Mouse (Mus musculus) CD4-positive helper T cell, adult 2 months (primary cell): ENCODE measurements around the gene Atmin.

Experiments
- DNase-seq: peaks from one replicate; pipeline ENCODE4 v3.0.0-alpha.2; 2012; ENCODE audit warnings: low read depth, missing footprints, low spot score

Atmin gene

DNA sequence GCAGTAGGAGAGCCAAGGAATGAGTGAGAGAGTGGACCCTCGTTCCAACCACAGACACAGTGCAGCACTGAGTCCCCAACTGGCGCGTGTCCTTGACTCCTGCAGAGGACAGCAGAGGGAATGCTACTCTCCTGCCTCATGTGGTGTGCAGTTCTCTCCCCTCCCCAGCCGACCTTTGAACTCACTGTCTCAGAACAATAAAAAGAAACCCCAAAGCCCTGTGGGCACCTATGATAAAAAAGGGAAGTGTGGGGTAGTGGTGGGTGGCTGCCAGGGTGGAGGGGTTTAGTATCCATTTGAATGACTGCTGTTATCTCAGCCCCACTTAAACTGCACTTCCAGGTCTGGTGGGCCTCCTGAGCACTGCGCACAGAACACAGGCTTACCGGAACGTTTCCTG, 4.4 kb downstream of the Atmin start:
- DNase-seq = no peak

DNA sequence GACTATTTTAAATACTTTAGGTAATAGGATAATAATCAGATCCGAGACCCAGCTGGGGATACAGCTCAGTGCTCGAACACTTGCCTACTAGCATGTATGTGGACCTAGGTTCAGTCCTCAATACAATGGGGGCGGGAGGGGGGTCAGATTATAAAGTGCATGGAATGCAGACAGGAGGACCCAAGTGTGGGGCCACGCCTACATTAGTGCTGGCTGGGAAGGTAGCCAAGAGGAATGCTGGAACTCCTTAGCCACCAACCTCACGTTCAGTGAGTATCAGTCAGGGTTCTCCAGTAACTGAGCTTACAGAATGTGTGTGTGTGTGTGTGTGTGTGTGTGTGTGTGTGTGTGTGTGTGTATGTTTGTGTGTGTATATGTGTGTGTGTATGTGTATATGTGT, 8.2 kb downstream of the Atmin start:
- no peak for DNase-seq

DNA sequence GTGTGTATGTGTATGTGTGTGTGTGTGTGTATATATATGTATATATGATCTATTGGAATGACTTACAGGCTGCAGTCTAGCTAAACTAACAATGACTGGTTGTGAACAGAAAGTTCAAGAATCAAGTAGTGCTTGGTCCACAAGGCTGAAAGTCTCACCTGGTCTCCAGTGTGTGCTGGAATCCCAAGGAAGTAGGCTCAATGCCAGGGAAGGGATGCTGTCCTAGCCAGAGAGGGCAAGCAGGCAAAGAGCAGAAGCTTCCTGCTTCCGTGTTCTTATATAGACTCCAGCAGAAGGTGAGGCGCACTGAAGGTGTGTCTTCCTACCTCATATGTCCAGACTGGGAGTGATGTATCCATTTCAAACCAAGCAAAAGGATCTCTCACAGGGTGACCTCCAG, 8.6 kb downstream of the Atmin start:
- no peak for DNase-seq

DNA sequence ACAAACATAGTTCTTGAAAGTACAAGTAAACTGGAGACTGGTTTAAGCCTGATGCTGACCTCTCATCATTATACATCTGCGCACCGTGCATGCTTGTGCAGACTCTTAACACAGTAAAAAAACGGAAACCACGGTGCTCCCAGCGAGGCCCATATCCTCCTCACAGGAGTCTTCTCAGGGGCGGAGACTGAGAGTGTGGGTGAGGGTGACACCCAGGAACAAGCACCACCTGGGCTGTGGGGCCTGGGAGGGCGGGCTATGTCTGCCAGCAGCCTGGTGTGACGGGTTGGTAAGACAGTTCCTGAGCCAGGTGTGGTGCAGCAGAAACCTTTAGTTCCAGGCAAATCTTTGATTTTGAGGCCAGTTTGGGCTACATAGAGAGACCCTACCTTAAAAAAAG, 9.2 kb downstream of the Atmin start:
- peak; percentile 81 for DNase-seq

DNA sequence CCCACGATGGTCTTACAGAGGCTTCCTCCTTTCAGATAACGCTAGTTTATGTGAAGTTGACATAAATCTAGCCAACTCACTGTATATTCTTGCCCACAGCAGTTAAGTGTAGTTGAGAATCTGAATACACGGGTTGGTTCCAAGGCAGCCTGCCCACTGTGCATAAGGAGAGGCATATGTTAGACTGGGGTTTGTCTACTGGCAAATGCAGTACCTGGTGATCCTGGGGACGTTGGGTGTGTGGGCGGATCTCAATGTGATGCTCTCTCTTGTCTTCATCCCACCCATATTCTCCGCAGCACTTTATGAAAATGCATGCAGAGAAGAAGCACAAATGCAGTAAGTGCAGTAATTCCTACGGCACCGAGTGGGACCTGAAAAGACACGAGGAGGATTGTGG, 11.2 kb downstream of the Atmin start:
- DNase-seq = no peak

DNA sequence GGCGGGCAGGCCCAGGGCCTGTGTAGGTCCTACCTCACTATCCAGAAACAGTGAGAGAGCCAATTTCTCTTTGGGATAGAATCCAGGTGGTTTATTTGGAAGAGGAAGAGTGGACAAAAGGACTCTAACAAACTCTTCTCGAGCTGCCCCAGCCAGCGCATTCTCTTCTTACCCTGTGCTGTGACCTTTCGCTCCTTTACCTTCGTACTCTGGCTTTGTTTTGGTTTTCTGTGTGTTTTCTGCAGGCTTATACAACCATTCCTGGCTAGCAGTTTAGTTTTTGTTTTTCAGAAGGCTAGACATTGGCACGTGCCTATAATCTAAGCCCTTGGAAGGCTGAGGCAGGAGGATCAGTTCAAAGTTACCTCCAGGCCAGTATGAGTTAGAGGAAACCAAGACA, 26.3 kb downstream of the Atmin start:
- DNase-seq = no peak

DNA sequence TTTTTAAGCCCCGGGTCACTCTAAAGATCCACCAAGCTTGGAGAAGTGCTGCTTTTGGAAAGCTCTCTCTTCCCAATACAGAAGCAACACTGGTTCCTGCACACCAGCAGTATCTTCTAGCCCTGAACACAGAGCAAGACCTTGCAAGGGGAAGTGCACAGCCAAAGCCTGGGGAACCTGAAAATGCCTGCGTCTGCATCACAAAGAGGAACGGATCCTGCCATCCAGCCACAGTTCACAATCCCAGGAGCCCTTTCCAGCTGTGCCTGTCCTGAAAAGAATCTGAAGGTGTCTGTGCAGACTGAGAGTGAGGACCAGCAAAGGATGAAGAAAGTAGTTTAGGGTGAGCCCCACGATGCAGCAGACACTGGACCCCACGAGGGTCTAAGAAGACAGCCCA, 31.9 kb downstream of the Atmin start:
- no peak for DNase-seq

DNA sequence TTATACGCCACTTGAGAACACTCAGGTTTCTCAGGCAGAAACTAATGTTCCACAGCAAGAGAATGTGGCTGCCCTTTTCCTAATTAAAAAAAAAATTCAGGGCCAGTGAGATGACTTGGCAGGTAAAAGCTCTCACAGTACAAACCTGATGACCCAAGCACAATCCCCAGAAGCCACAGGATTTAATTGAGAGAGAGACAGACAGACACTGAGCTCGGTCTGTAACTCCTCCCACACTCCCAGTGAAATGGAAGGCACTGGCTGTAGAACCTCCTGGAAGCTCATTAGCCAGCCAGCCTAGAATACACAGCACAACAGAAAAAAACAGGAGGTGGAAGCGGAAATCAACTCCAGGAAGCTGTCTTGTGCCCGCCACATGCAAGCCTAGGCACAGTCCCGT, 32.4 kb downstream of the Atmin start:
- no peak for DNase-seq

DNA sequence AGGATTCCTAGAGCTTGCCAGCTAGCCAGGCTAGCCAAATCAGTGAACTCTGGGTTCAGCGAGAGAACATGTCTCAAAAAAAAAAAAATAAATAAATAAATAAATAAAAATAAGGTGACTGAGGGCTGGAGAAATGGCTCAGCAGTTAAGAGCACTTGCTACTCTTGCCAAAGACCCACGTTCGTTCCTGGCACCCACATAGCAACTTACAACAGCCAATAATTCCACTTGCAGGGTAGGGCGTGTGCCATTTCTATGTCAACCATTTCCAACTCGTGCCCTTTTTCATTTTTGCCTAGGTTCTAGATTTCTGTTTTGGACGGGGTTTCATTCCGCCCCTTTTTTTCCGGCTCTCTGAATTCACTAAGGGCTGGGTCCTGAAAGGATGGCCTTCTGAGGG, 34.9 kb downstream of the Atmin start:
- DNase-seq = no peak

DNA sequence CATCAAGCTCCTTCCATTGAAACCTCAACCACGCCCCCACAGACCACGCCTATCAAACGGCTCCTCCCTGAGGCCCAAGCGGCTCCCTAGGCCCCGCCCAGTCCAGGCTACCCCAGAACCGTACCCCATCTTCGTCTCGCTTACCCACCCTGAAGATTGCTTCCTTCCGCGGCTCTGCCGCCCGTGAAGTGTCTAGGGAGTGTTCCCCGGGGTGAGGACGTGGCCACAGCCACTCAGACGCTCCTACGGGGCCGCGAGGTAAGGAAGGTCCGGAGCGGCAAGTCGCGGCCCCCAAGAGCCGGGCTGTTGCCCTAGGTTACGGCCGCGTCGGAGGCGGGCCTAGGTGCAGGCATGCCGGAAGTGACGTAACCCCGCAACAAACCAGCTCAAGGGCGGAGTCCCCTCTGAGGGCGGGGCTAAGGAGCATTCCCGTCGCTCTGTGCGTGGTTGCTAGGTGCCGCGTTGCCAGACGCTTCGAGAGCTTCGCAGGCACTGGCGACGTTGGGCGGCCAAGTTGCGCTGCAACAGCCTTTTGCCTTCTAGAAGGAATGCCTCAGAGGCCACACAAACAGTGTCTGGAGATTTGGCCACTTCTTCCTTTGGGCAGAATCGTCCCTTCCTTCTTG, 35.6 kb downstream of the Atmin start, which contains the start of gene 1700030J22Rik:
TSS of gene 1700030J22Rik (minus strand) at position 329 of the 626 bp plus-strand sequence.
- DNase-seq = peak; percentile 98

DNA sequence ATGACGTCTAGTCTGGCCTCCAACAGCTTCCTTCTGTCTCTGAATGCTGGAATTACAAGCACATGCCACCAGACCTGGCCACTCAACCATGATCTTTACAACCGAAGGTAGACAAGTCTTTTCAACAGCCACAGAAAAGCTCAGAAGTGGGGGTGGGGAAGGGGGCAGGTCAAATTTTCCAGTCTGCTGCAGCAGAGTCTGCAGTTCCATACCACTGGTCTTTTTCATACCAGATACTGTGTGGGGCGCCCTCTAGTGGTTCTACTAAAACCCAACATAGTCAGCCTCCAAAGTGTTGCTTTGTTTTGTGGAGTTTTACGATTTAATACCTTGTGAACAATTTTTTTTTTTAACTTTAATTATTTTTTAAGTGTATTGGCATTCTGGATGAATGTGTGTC, 36.9 kb downstream of the Atmin start:
- peak; percentile 81 for DNase-seq

DNA sequence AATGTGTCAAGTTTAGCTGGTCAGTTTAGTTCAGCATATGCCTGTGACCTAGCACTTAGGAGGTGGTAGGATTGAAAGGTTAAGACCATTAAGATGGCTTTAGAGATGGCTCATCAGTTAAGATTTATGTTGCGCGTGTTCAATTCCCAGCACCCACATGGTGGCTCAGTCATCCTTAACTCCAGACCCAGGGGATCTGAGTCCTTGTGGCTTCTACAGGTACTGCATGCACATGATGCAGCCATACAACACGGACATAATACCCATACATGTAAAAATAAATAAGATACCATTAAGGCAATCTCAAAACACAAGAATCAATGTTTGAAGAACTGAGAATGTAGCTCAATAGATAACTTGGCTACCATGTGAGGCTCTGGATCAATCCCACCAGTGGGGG, 46.6 kb downstream of the Atmin start:
- DNase-seq = no peak

DNA sequence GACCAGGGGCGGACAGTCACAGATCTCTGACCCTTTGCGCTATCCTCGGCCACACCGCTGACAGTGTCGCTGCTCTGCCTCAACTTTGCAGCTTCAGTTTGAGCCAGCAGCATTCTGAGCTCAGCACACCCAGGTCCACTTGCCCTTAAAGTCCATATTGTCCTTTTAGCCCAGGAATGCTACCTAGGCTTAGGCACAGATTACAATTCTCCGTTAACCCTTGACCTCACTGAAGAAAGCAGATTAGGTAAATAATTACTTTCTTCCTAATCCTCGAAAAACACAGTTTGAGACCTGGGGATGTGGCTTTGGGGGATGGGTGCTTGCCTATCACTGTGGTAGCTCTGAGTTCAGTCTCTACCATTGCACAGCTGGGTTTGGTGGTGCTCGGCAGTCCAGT, 48.0 kb downstream of the Atmin start:
- no peak for DNase-seq

DNA sequence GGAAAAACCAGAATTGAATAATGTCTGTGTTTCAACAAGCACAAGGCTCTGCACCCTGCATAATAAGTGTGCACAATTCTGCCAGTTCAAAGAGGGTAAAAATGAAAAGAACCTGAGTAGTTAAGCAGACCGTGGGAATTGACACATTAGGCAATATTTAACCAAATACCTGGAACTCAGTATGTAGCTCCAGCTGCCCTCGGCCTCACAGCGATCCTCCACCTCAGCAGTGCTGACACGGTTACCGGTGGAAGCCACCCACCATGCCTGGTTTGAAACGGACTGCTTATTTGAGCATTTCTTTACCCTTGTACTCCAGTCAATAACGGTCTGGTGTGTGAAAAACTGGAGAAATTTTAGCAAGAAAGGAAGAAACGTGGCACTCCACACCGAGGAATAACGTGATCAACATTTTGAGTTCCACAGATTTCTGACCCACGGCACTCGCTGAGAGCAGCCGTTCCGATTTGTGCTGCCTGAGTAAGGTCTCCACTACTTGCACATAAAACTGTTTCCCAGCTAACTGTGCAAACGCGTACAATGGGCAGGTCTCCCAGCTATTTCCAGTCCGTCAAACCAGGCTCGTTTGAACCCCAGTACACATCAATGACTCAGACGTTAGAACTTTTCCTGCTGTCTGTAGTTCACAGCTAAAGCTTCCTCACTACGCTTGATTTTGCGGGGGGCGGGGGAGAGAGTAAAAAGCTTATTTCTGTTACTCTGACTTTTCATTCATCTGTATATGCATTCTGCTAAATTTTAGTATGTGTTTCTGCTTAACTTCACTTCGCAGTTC, 49.2 kb downstream of the Atmin start:
- peak; percentile 59 for DNase-seq

DNA sequence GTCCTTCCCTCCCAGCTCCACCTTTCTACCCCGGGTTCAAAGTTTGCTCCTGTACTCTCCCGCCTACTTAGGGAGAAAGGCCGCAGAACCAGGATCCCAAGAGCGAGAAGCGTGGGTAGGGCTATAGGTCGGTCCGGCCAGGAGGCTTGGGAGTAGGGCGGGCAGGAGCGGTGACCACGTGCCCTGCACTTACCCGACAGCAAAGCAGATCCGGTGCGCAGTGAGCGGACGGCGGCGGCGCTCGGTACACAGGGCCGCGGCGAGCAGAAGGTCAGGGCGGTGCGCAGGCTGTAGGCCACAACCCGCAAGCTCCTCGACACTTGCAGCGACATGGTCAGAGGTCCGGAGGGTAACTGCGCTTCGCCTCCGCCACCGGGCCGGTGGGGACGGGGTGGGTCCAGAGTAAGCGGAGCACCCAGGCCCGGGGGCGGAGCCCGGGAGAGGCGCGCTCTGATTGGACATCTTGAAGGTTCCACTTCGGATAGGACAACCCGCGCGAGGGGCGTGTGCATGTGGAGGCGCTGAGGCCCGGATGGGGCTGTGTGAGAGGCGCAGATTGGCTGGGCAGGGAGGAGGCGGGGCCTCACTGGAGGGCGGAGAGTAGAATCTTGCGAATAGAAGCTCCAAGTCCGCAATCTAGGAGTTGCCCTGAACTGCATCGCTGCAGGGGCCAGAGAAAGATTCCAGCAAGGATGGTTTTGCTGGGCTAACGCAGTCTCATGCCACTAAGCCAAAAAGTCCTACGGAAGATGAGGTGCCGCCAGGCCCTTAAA, 50.1 kb downstream of the Atmin start, which contains the start of gene Gcsh:
TSS of gene Gcsh (minus strand) at position 443 of the 773 bp plus-strand sequence.
- DNase-seq = peak; percentile 98

DNA sequence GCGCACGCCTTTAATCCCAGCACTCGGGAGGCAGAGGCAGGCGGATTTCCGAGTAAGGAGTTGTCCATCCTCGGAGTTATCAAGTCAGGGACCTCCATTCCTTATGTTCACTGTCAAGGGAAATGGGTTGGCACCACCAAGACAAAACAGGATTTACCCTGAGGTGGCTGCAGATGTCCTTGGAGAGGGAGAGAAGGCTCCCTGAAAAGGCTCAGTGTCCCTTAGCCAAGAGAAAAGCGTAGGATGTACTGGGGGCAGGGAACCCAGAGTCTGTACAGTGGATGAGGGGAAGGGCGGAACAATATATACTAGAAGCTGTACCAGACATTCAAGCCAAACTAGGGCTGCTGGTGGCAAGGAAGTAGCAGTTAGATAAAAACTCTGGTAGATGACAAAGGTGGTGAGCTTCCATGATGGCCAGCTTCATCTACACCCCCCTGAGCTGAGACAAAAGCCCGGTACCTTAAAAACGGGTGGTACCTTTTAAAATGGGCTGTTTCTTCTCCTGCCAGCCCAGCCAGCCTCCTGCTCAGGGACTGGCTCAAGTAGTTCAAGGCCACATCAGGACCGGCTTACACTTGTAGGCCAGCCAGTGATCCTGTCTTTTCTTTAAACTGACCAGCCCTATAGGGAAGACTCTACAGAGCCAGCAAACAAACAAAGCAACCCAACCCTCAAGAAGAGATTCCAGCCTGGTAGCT, 51.0 kb downstream of the Atmin start:
- no peak for DNase-seq
